Mouse (Mus musculus) midbrain, embryonic 13.5 days (tissue): ENCODE results near the gene Tsen54. TPM values are rescaled to one million over a fixed set of nuclear protein-coding genes. Genes with fewer than 3 reads are reported as not detected.

Experiments used
- ATAC-seq: fragments of 200-750 bp; cut with Nextera tagmentation; 2 replicates; pipeline ENCODE4 v1.8.0; 2017; ENCODE audit warnings: mild to moderate bottlenecking, moderate TSS enrichment, moderate library complexity
- H3K27ac ChIP-seq: fragments of 300-500 bp; sonication (generic); 2 replicates; pipeline ENCODE4 v1.5.1; 2015; ENCODE audit warnings: inconsistent platforms, mild to moderate bottlenecking, moderate library complexity
- H3K27me3 ChIP-seq: fragments of 300-500 bp; sonication (generic); 2 replicates; pipeline ENCODE4 v1.6.1; 2015; ENCODE audit warnings: mild to moderate bottlenecking, inconsistent platforms
- H3K36me3 ChIP-seq: fragments of 300-500 bp; sonication (generic); 2 replicates; pipeline ENCODE4 v1.6.1; 2015; ENCODE audit warnings: mild to moderate bottlenecking, inconsistent platforms
- H3K4me1 ChIP-seq: fragments of 300-500 bp; sonication (generic); replicated peaks from 2 replicates; pipeline ENCODE4 v1.6.1; 2015; ENCODE audit warnings: inconsistent platforms
- H3K4me2 ChIP-seq: fragments of 300-500 bp; sonication (generic); replicated peaks from 2 replicates; pipeline ENCODE4 v1.6.1; 2015; ENCODE audit warnings: moderate library complexity, mild to moderate bottlenecking, inconsistent platforms
- H3K4me3 ChIP-seq: fragments of 300-500 bp; sonication (generic); replicated peaks from 2 replicates; pipeline ENCODE4 v1.5.1; 2015; ENCODE audit warnings: mild to moderate bottlenecking, inconsistent platforms
- H3K9ac ChIP-seq: fragments of 300-500 bp; sonication (generic); replicated peaks from 2 replicates; pipeline ENCODE4 v1.6.1; 2015; ENCODE audit warnings: mild to moderate bottlenecking, inconsistent platforms
- H3K9me3 ChIP-seq: fragments of 300-500 bp; sonication (generic); 2 replicates; pipeline ENCODE4 v1.6.1; 2016; ENCODE audit warnings: mild to moderate bottlenecking, inconsistent platforms
- whole genome bisulfite sequencing: fragments of 180-500 bp; shearing (Covaris S2); methylation state at CpG from one replicate; pipeline ENCODE4 v1.1.7; 2015; 5-methylcytosine and 5-hydroxymethylcytosine counted together
- polyA plus RNA-seq: library from polyadenylated mRNA; unstranded; fragments of >200 nt; fragmentation: Nextera tagmentation; extraction: Ambion mirVana; gene quantifications from 2 replicates; pipeline ENCODE4 v1.2.1, GENCODE M21; 2015

Tsen54 gene
- polyA plus RNA-seq, 1 experiment from 2014 or later: 24.8 TPM

GRCm38 (mm10) chr11:115779038-115779571 lies 35.4 kb upstream of the Tsen54 start:
- H3K27me3 ChIP-seq: no peaks in the 10 kb centered on the region
- peak; percentile 83 for ATAC-seq
- H3K9me3 ChIP-seq: no peaks in the 10 kb centered on the region
- peak overlapping the region; percentile 77 for H3K27ac ChIP-seq
- H3K9ac ChIP-seq: peak overlapping the region; percentile 55; the same call in 1 of the 2 replicates
- H3K4me1 ChIP-seq: peaks cover 82% of the 10 kb centered on the region
- peak overlapping the region; percentile 19 for H3K4me2 ChIP-seq
- H3K36me3 ChIP-seq: no peaks in the 10 kb centered on the region; the same call in 1 of the 2 replicates
- 5% methylated on average over 9 of the region's 9 CpGs for WGBS
- H3K4me3 ChIP-seq: no peak overlapping the region

GRCm38 (mm10) chr11:115780141-115781070 lies 34.1 kb upstream of the Tsen54 start:
- Histone ChIP-seq H3K36me3 (no peaks in the 10 kb centered on the region; the same call in 1 of the 2 replicates), H3K4me3 (peak overlapping the region; percentile 28), H3K4me1 (peaks cover 80% of the 10 kb centered on the region), H3K9me3 (no peaks in the 10 kb centered on the region), H3K27me3 (no peaks in the 10 kb centered on the region), H3K9ac (peak overlapping the region; percentile 61), H3K27ac (peak overlapping the region; percentile 88), H3K4me2 (peak overlapping the region; percentile 56)
- ATAC-seq: peak; percentile 76
- 3% methylated on average over 20 of the region's 20 CpGs for WGBS

- H3K9me3 ChIP-seq: no peaks in the 10 kb centered on the region
- 70% methylated on average over 6 of the region's 6 CpGs for WGBS
- H3K4me2 ChIP-seq: no peak overlapping the region
- no peak overlapping the region for H3K27ac ChIP-seq
- no peak for ATAC-seq
- H3K4me1 ChIP-seq: peaks cover 41% of the 10 kb centered on the region
- H3K36me3 ChIP-seq: peaks cover 51% of the 10 kb centered on the region
- H3K27me3 ChIP-seq: no peaks in the 10 kb centered on the region
- peak overlapping the region; percentile 32; the same call in 1 of the 2 replicates for H3K9ac ChIP-seq
- H3K4me3 ChIP-seq: no peak overlapping the region
Observed at GRCm38 (mm10) chr11:115786473-115786872, 28.1 kb upstream of the Tsen54 start.

DNA sequence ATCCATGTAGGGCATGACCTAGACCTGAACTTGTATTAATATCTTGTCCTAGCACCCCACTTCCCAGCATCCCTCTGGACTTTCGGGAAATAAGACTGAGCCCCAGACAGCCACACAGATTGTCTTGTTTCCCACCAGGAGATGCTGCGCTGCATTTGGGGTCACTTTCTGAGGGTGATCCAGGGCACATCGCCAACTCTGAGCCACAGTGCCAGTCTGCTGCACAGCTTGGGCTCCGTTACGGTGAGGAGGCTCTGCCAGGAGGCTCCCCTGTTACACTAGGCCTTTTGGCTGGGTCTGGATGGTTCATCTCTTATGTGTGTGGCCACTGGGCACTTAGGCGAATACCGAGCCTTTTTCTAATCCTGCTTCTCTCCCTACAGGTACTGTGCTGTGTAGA lies 24.7 kb upstream of the Tsen54 start:
- ATAC-seq: no peak
- Histone ChIP-seq H3K4me1 (peaks cover 19% of the 10 kb centered on the region), H3K9ac (no peak overlapping the region), H3K27ac (no peak overlapping the region), H3K36me3 (peaks cover 84% of the 10 kb centered on the region), H3K9me3 (no peaks in the 10 kb centered on the region), H3K27me3 (no peaks in the 10 kb centered on the region), H3K4me2 (no peak overlapping the region), H3K4me3 (no peak overlapping the region)
- WGBS: 95% methylated on average over 7 of the region's 7 CpGs

GRCm38 (mm10) chr11:115791919-115792318 lies 22.6 kb upstream of the Tsen54 start:
- Histone ChIP-seq H3K27me3 (no peaks in the 10 kb centered on the region), H3K27ac (no peak overlapping the region), H3K9me3 (no peaks in the 10 kb centered on the region), H3K4me2 (no peak overlapping the region), H3K4me3 (no peak overlapping the region), H3K9ac (no peak overlapping the region), H3K36me3 (peaks cover 98% of the 10 kb centered on the region), H3K4me1 (peaks cover 2% of the 10 kb centered on the region; the same call in 1 of the 2 replicates)
- 94% methylated on average over 16 of the region's 16 CpGs for WGBS
- no peak for ATAC-seq

DNA sequence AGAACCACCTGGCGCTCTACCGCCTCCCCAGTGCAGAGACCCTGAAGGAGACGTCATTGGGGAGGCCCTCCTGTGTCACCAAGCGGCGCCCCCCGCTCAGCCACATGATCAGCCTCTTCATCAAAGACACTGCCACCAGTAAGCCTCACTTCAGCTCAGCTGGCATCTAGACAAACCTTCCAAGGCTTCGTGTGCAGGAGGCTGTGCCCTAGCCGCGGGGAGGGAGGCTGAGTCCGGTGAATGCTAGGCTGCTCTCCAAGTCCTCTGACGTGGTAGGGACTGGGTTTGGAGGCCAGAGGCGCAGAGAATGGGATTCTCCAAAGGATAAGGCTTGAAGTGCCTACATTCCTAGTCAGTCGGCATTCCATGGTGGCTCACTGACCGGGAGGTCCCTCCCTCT lies 22.2 kb upstream of the Tsen54 start:
- Histone ChIP-seq H3K36me3 (peaks cover 98% of the 10 kb centered on the region), H3K27me3 (no peaks in the 10 kb centered on the region), H3K4me1 (no peaks in the 10 kb centered on the region), H3K9ac (no peak overlapping the region), H3K9me3 (no peaks in the 10 kb centered on the region), H3K4me3 (no peak overlapping the region), H3K4me2 (no peak overlapping the region), H3K27ac (no peak overlapping the region)
- WGBS: 89% methylated on average over 14 of the region's 14 CpGs
- no peak for ATAC-seq

DNA sequence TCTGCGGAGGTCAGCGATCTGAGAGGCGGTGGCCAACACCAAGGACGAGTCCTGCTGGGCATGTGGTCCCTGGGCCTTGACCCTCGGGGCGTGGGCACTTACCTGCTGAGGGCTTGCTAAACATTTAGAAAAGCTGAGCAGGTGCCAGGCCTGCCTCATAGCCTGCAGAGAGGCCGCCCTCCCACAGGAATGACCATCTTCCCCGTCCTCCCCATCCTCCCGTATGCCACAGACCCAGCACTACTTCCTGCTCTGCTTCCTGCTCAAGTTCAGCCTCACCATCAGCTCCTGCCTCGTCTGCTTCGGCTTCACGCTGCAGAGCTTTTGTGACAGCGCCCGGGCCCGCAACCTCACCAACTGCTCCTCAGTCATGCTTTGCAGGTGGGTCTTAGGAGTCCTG lies 17.6 kb upstream of the Tsen54 start:
- Histone ChIP-seq H3K9me3 (no peaks in the 10 kb centered on the region), H3K27ac (no peak overlapping the region), H3K4me1 (no peaks in the 10 kb centered on the region), H3K27me3 (no peaks in the 10 kb centered on the region), H3K4me3 (no peak overlapping the region), H3K36me3 (peaks cover 100% of the 10 kb centered on the region), H3K4me2 (no peak overlapping the region), H3K9ac (no peak overlapping the region)
- no peak for ATAC-seq
- WGBS: 87% methylated on average over 15 of the region's 15 CpGs

GRCm38 (mm10) chr11:115797665-115798064 lies 16.9 kb upstream of the Tsen54 start:
- Histone ChIP-seq H3K9ac (no peak overlapping the region), H3K27ac (no peak overlapping the region), H3K4me3 (no peak overlapping the region), H3K27me3 (no peaks in the 10 kb centered on the region), H3K4me1 (no peaks in the 10 kb centered on the region), H3K9me3 (no peaks in the 10 kb centered on the region), H3K4me2 (no peak overlapping the region), H3K36me3 (peaks cover 100% of the 10 kb centered on the region)
- no peak for ATAC-seq
- WGBS: 93% methylated on average over 9 of the region's 9 CpGs

GRCm38 (mm10) chr11:115800981-115801380 lies 13.5 kb upstream of the Tsen54 start:
- 95% methylated on average over 18 of the region's 18 CpGs for WGBS
- no peak overlapping the region for H3K4me3 ChIP-seq
- H3K9me3 ChIP-seq: no peaks in the 10 kb centered on the region
- no peak overlapping the region for H3K4me2 ChIP-seq
- H3K36me3 ChIP-seq: peaks cover 94% of the 10 kb centered on the region
- H3K27me3 ChIP-seq: no peaks in the 10 kb centered on the region
- H3K4me1 ChIP-seq: no peaks in the 10 kb centered on the region
- H3K9ac ChIP-seq: no peak overlapping the region
- ATAC-seq: no peak
- H3K27ac ChIP-seq: no peak overlapping the region

DNA sequence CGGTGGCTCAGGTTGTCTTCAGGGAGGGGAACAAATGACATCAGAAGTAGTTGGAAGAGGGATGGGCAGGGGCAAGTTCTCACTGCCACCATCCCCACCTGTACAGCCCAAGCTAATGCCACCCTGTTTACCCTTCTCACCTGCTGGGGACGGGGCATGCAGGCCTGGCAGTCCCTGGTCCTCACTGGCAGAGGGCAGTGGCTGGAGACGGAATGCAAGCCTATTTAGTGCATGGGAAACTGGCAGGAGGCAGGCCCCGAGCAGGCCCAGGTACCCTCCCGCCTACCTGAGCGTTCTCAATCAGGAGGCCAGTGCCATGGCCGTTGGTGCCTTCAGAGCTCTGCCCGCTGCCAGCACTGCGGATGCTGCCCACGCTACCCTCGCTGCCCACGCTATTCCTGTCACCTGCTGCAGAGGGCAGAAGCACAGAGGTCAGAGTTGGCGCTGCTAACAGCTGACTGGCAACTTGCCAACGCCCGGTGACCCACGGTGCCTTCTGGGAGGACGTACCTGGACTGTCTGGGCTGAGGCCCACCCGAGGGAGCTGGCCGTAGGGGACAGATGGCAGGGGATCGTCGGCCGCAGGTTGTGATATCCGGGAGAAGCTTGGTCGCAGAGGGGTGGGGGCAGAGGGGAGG lies 11.3 kb upstream of the Tsen54 start:
- Histone ChIP-seq H3K27me3 (no peaks in the 10 kb centered on the region), H3K9ac (no peak overlapping the region), H3K27ac (no peak overlapping the region), H3K4me3 (no peak overlapping the region), H3K4me1 (peaks cover 12% of the 10 kb centered on the region), H3K9me3 (no peaks in the 10 kb centered on the region), H3K4me2 (no peak overlapping the region), H3K36me3 (peaks cover 86% of the 10 kb centered on the region)
- 95% methylated on average over 24 of the region's 24 CpGs for WGBS
- ATAC-seq: no peak

DNA sequence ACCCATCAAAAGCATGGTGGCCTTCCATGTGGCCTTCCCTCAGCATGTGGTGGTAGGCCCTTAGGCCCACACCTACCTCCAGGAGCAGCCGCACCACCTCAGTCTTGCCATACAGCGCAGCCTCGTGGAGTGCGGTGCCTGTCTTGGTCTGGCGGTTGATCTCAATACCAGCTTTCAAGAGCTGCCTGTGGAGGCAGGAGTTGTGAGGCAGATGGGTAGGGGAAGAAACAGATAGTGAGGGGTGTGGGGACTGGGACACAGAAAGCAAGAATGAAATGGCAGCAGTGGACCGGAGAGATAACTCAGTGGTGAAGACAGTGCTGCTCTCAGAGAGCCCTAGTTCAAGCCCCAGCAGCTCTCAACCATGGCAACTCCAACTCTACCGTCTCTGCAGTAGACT lies 9.5 kb upstream of the Tsen54 start:
- no peak overlapping the region for H3K4me2 ChIP-seq
- ATAC-seq: no peak
- H3K27me3 ChIP-seq: no peaks in the 10 kb centered on the region
- H3K9me3 ChIP-seq: no peaks in the 10 kb centered on the region
- no peak overlapping the region for H3K9ac ChIP-seq
- peaks cover 68% of the 10 kb centered on the region for H3K36me3 ChIP-seq
- no peak overlapping the region for H3K27ac ChIP-seq
- WGBS: 98% methylated on average over 7 of the region's 7 CpGs
- H3K4me1 ChIP-seq: peaks cover 30% of the 10 kb centered on the region
- no peak overlapping the region for H3K4me3 ChIP-seq

- peaks cover 66% of the 10 kb centered on the region for H3K36me3 ChIP-seq
- H3K4me1 ChIP-seq: peaks cover 42% of the 10 kb centered on the region
- no peak overlapping the region for H3K9ac ChIP-seq
- WGBS: 96% methylated on average over 10 of the region's 10 CpGs
- ATAC-seq: no peak
- H3K27me3 ChIP-seq: no peaks in the 10 kb centered on the region
- H3K27ac ChIP-seq: no peak overlapping the region
- H3K4me3 ChIP-seq: no peak overlapping the region
- no peaks in the 10 kb centered on the region for H3K9me3 ChIP-seq
- H3K4me2 ChIP-seq: no peak overlapping the region
Observed at GRCm38 (mm10) chr11:115806154-115806553, 8.4 kb upstream of the Tsen54 start.
